Mouse (Mus musculus): ENCODE data around the gene Nrxn3. TPM values are rescaled to one million over a fixed set of nuclear protein-coding genes. Genes with fewer than 3 reads are reported as not detected.

The Nrxn3 gene
- polyA plus RNA-seq, 1 experiment from 2014 or later: 1.3 TPM

DNA sequence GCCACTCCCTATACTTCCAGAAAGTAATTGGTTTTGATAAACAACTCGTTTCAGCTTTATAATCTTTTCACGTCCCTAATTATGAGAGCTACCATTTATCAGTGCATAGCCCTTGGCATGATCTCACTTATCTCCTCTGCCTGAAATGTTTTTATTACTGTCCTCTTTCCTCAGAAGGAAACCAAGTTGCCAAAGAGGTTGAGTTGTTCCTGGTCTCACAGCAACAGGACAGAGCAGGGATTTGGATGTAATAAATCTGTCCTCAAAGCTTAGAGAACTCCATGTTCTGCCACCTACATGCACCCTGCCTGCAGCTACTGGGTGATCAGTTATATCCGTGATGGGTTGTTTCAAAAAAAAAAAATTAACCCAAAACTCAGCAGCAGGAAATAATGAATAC lies 1113.6 kb downstream of the Nrxn3 start:
- Histone ChIP-seq H3K9me3 (replicated peaks; ENCODE audit: control insufficient read depth, low read length) (no peaks in the 10 kb centered on the region), H3K27me3 (ENCODE audit: control insufficient read depth, insufficient read depth, low read length) (no peaks in the 10 kb centered on the region), H3K4me1 (ENCODE audit: control insufficient read depth, insufficient read depth, low read length) (no peaks in the 10 kb centered on the region), H3K4me3 (ENCODE audit: low read length) (no peak overlapping the region), H3K4me2 (ENCODE audit: low read depth, low read length) (no peak overlapping the region), H3K36me3 (ENCODE audit: control insufficient read depth, insufficient read depth) (no peaks in the 10 kb centered on the region), H3K27ac (ENCODE audit: low read length) (no peak overlapping the region), H3K9ac (ENCODE audit: low read length) (no peak overlapping the region)
- 36% methylated on average over 3 of the region's 3 CpGs for WGBS
- ATAC-seq (replicated peaks; ENCODE audit: extremely low read depth, insufficient read depth, low FRiP score): no peak

DNA sequence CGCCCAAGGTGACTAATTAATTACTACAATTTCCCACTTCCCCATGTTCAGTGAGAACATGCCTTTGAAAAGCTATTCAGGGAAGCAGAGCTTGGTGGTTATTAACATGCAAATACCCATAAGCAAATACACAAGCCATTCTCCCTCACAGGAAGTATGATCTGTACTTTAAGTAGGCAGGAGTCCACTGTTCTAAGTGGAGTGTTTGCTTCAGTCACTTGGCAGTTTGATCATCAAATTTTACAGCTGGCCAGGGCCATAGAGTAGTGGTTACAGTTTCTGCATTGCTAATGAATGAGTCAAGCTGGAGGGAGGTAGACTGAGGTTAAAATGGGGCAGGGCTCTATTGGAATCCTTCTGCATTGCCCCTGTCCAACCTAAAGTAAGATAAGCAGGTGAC lies 1120.2 kb downstream of the Nrxn3 start:
- H3K36me3 ChIP-seq (ENCODE audit: control insufficient read depth, insufficient read depth): no peaks in the 10 kb centered on the region
- 84% methylated on average over 1 of the region's 1 CpGs for WGBS
- H3K4me2 ChIP-seq (ENCODE audit: low read depth, low read length): no peak overlapping the region
- H3K9ac ChIP-seq (ENCODE audit: low read length): no peak overlapping the region
- ATAC-seq (replicated peaks; ENCODE audit: extremely low read depth, insufficient read depth, low FRiP score): no peak
- H3K27ac ChIP-seq (ENCODE audit: low read length): no peak overlapping the region
- no peaks in the 10 kb centered on the region for H3K4me1 ChIP-seq (ENCODE audit: control insufficient read depth, insufficient read depth, low read length)
- no peaks in the 10 kb centered on the region for H3K9me3 ChIP-seq (replicated peaks; ENCODE audit: control insufficient read depth, low read length)
- no peaks in the 10 kb centered on the region for H3K27me3 ChIP-seq (ENCODE audit: control insufficient read depth, insufficient read depth, low read length)
- no peak overlapping the region for H3K4me3 ChIP-seq (ENCODE audit: low read length)

DNA sequence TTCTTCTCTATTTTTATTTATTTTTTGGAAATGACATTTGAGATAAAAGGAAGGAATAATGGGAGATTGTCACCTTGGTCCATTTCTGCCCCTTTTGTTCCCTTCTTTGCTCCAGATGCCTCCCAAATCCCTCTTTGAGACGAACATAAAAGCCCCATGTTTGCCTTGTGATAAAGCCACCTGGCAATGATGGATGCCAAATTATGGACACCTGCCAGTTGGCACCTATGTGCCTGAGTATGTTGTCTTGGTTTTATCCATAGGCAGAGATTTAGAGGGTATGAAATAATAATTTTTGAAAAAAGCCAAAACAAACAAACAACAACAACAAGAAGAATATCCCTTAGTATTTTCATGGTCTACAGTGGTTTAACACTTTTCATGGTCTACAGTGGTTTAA lies 1125.4 kb downstream of the Nrxn3 start:
- H3K27me3 ChIP-seq (ENCODE audit: control insufficient read depth, insufficient read depth, low read length): no peaks in the 10 kb centered on the region
- H3K9me3 ChIP-seq (replicated peaks; ENCODE audit: control insufficient read depth, low read length): no peaks in the 10 kb centered on the region
- WGBS: 52% methylated on average over 1 of the region's 1 CpGs
- no peak overlapping the region for H3K9ac ChIP-seq (ENCODE audit: low read length)
- no peak overlapping the region for H3K4me3 ChIP-seq (ENCODE audit: low read length)
- H3K36me3 ChIP-seq (ENCODE audit: control insufficient read depth, insufficient read depth): no peaks in the 10 kb centered on the region
- no peak overlapping the region for H3K27ac ChIP-seq (ENCODE audit: low read length)
- no peaks in the 10 kb centered on the region for H3K4me1 ChIP-seq (ENCODE audit: control insufficient read depth, insufficient read depth, low read length)
- H3K4me2 ChIP-seq (ENCODE audit: low read depth, low read length): no peak overlapping the region
- ATAC-seq (replicated peaks; ENCODE audit: extremely low read depth, insufficient read depth, low FRiP score): no peak

DNA sequence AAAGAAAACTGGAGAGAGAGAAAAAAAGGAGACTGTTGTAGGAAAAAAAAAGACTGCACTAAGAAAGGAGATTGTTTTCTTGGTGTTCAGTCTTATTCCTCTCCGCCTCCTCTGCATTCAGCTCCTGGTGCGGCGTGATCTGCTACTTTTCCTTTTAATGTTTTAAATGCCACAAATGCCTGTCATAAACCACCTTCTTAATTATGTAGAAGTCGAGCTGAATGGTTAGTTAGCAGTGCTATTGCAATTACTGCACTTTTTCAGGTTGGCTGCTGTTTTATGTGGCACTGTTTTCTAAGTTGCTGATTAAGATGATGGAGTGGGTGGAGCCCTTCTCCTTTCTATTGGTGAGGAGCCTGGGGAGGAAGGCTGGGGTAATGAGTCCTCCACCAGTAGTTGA lies 1131.7 kb downstream of the Nrxn3 start:
- H3K4me3 ChIP-seq (ENCODE audit: low read length): no peak overlapping the region
- H3K9ac ChIP-seq (ENCODE audit: low read length): no peak overlapping the region
- H3K4me1 ChIP-seq (ENCODE audit: control insufficient read depth, insufficient read depth, low read length): no peaks in the 10 kb centered on the region
- no peaks in the 10 kb centered on the region for H3K27me3 ChIP-seq (ENCODE audit: control insufficient read depth, insufficient read depth, low read length)
- no peaks in the 10 kb centered on the region for H3K9me3 ChIP-seq (replicated peaks; ENCODE audit: control insufficient read depth, low read length)
- H3K27ac ChIP-seq (ENCODE audit: low read length): no peak overlapping the region
- no peaks in the 10 kb centered on the region for H3K36me3 ChIP-seq (ENCODE audit: control insufficient read depth, insufficient read depth)
- 66% methylated on average over 4 of the region's 4 CpGs for WGBS
- no peak overlapping the region for H3K4me2 ChIP-seq (ENCODE audit: low read depth, low read length)
- no peak for ATAC-seq (replicated peaks; ENCODE audit: extremely low read depth, insufficient read depth, low FRiP score)

DNA sequence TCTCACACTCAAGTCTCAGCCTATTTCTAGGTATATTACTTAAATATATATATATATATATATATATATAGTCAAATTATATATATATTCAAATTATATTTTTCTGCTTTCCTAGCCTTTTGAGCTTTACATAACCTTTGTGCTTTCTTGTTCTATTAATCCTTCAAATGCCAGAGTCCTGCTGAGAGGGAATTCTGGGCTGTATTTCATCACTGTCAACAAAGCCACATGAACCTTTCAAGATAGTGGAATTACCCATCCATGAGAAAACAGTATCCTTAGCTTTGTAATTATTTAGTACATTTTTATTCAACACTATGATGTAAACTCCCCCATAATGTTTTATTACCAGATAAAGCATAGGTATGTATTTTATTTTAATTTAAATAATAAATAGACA lies 1144.4 kb downstream of the Nrxn3 start:
- Histone ChIP-seq H3K4me1 (ENCODE audit: control insufficient read depth, insufficient read depth, low read length) (no peaks in the 10 kb centered on the region), H3K4me2 (ENCODE audit: low read depth, low read length) (no peak overlapping the region), H3K9ac (ENCODE audit: low read length) (no peak overlapping the region), H3K27ac (ENCODE audit: low read length) (no peak overlapping the region), H3K36me3 (ENCODE audit: control insufficient read depth, insufficient read depth) (no peaks in the 10 kb centered on the region), H3K27me3 (ENCODE audit: control insufficient read depth, insufficient read depth, low read length) (no peaks in the 10 kb centered on the region), H3K4me3 (ENCODE audit: low read length) (no peak overlapping the region), H3K9me3 (replicated peaks; ENCODE audit: control insufficient read depth, low read length) (no peaks in the 10 kb centered on the region)
- no peak for ATAC-seq (replicated peaks; ENCODE audit: extremely low read depth, insufficient read depth, low FRiP score)

DNA sequence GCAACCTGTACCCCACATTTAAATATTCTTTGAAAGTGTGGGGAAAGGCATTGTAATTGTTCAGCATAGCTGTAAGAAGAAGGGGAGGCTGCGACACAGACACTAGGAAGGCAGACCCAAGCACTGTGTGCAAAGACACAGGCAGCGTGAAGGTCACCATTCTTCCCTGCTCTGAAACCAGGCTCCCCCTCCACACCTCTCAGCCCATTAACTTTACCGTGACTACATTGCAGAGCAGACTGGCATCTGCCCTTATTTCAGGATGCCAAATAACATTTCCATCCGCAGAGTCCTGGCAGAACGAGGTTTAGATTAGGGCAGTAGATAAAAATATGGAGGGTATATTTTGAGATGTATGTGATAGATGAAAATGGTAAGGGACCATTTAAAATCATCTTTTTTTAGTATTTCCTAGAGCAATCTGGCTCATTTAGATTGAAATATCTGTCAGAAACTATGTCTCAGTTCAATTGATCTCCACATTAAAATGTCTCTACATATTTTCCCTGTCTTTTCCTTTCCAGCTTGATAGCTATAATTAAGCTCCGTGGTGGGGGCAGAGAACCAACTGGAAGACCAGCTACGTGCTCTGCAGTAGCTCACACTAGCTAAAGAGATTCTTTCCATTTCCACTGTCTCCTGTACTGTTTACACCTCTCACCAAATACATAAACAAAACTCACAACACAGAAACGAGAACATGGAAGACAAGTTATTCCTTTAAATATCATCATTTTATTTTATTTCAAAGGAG lies 1160.1 kb downstream of the Nrxn3 start:
- WGBS: 69% methylated on average over 8 of the region's 8 CpGs
- H3K27ac ChIP-seq (ENCODE audit: low read length): no peak overlapping the region
- H3K36me3 ChIP-seq (ENCODE audit: control insufficient read depth, insufficient read depth): no peaks in the 10 kb centered on the region
- H3K4me2 ChIP-seq (ENCODE audit: low read depth, low read length): no peak overlapping the region
- H3K9me3 ChIP-seq (replicated peaks; ENCODE audit: control insufficient read depth, low read length): no peaks in the 10 kb centered on the region
- H3K9ac ChIP-seq (ENCODE audit: low read length): no peak overlapping the region
- no peak overlapping the region for H3K4me3 ChIP-seq (ENCODE audit: low read length)
- no peak for ATAC-seq (replicated peaks; ENCODE audit: extremely low read depth, insufficient read depth, low FRiP score)
- no peaks in the 10 kb centered on the region for H3K4me1 ChIP-seq (ENCODE audit: control insufficient read depth, insufficient read depth, low read length)
- no peaks in the 10 kb centered on the region for H3K27me3 ChIP-seq (ENCODE audit: control insufficient read depth, insufficient read depth, low read length)

DNA sequence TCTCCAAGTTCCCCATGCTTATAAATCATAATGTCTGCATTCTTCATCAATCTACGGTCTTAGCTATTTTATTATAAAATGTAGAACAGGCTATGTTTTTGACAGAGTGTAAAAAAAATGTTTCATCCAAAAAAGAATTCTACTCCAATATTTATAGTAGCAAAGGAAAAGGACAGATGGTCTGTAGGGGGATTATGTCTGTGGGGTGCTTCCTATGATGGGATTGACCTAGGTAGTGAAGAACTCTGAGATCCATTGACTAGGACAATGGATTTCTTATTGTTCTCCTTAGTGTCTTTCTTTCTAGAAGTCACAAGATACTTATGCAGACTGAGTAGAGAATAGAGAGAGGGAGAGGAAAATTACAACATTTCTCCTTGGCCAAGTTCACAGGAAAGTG lies 1161.9 kb downstream of the Nrxn3 start:
- H3K9ac ChIP-seq (ENCODE audit: low read length): no peak overlapping the region
- H3K4me3 ChIP-seq (ENCODE audit: low read length): no peak overlapping the region
- no peaks in the 10 kb centered on the region for H3K36me3 ChIP-seq (ENCODE audit: control insufficient read depth, insufficient read depth)
- no peaks in the 10 kb centered on the region for H3K9me3 ChIP-seq (replicated peaks; ENCODE audit: control insufficient read depth, low read length)
- 80% methylated on average over 1 of the region's 1 CpGs for WGBS
- no peak overlapping the region for H3K4me2 ChIP-seq (ENCODE audit: low read depth, low read length)
- no peak for ATAC-seq (replicated peaks; ENCODE audit: extremely low read depth, insufficient read depth, low FRiP score)
- no peak overlapping the region for H3K27ac ChIP-seq (ENCODE audit: low read length)
- H3K4me1 ChIP-seq (ENCODE audit: control insufficient read depth, insufficient read depth, low read length): no peaks in the 10 kb centered on the region
- no peaks in the 10 kb centered on the region for H3K27me3 ChIP-seq (ENCODE audit: control insufficient read depth, insufficient read depth, low read length)

DNA sequence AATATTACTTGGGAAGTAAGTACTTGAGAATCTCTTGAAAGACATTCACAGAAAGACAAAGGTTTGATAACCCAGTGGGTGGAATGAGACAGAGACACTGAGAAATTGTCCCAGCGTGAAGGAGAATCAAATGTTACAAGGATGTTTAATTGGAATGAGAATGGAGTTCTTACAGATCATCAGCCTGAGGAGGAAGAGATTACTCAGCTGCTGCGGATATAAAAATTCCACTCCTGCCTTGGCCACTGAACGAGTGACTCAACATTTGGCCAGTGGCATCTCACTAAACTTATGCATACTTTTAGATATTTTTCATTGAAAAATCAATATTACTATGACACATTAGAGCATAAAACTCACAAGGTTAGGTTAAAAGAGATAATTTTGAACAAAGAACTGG lies 1166.0 kb downstream of the Nrxn3 start:
- 66% methylated on average over 3 of the region's 3 CpGs for WGBS
- Histone ChIP-seq H3K36me3 (ENCODE audit: control insufficient read depth, insufficient read depth) (no peaks in the 10 kb centered on the region), H3K27me3 (ENCODE audit: control insufficient read depth, insufficient read depth, low read length) (no peaks in the 10 kb centered on the region), H3K4me2 (ENCODE audit: low read depth, low read length) (no peak overlapping the region), H3K27ac (ENCODE audit: low read length) (no peak overlapping the region), H3K4me3 (ENCODE audit: low read length) (no peak overlapping the region), H3K9ac (ENCODE audit: low read length) (no peak overlapping the region), H3K4me1 (ENCODE audit: control insufficient read depth, insufficient read depth, low read length) (no peaks in the 10 kb centered on the region), H3K9me3 (replicated peaks; ENCODE audit: control insufficient read depth, low read length) (no peaks in the 10 kb centered on the region)
- no peak for ATAC-seq (replicated peaks; ENCODE audit: extremely low read depth, insufficient read depth, low FRiP score)

DNA sequence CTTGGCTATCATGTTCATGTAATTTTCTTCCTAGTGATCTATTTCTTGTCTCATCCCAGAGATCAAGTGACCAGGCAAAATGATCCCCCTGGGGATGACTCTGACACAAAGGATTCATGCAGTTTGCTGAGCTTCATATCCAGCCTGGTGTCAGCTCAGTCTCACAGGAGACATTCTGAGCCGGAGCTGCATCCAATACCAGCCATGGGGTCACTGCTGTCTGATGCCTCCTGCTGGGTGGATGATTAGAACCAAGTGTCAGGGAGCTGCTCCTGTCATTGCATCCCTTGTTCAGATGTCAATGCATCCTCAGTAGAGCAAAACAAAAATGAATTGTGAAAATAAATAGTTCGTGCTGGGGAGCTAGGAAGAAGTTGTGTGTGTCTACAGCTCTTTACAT lies 1174.2 kb downstream of the Nrxn3 start:
- ATAC-seq (replicated peaks; ENCODE audit: extremely low read depth, insufficient read depth, low FRiP score): no peak
- 49% methylated on average over 2 of the region's 2 CpGs for WGBS
- Histone ChIP-seq H3K4me1 (ENCODE audit: control insufficient read depth, insufficient read depth, low read length) (no peaks in the 10 kb centered on the region), H3K9me3 (replicated peaks; ENCODE audit: control insufficient read depth, low read length) (no peaks in the 10 kb centered on the region), H3K4me3 (ENCODE audit: low read length) (no peak overlapping the region), H3K9ac (ENCODE audit: low read length) (no peak overlapping the region), H3K27me3 (ENCODE audit: control insufficient read depth, insufficient read depth, low read length) (no peaks in the 10 kb centered on the region), H3K27ac (ENCODE audit: low read length) (no peak overlapping the region), H3K36me3 (ENCODE audit: control insufficient read depth, insufficient read depth) (no peaks in the 10 kb centered on the region), H3K4me2 (ENCODE audit: low read depth, low read length) (no peak overlapping the region)

Data from heart, embryonic 16.5 days (tissue).